In genomic region chr3:139099284-139099683, GRCm38 (mm10) we compare ENCODE assay signal across 22 mouse cellular contexts. TPM values are rescaled to one million over a fixed set of nuclear protein-coding genes. Genes with fewer than 3 reads are reported as not detected.
DNase-seq lines count a peak whose midpoint lies in the region; ATAC-seq and TF ChIP-seq lines count a peak whose summit lies in the region.
"Had no signal": no experiment of that assay in that cellular context is flagged by ENCODE, and none has a peak within 500 bp of the region (broad histone marks: within the 10 kb centered on the region; RNA-seq: fewer than 3 reads in every experiment).

No protein-coding gene starts in this region.

- no peak overlapping the region for H3K27ac ChIP-seq in liver, adult 2 months (replicated peaks; ENCODE audit: insufficient read depth, low read depth, low read length)
- no peak overlapping the region for H3K27ac ChIP-seq in liver, embryonic 11.5 days (ENCODE audit: low read depth, low read length)
- H3K27ac ChIP-seq: embryonic facial prominence, embryonic 13.5 days; embryonic facial prominence, embryonic 15.5 days; forebrain, embryonic 10.5 days; forebrain, embryonic 12.5 days had no signal

- H3K4me3 ChIP-seq in liver, adult 2 months (ENCODE audit: insufficient read depth, low read depth, low read length): no peak overlapping the region
- H3K4me3 ChIP-seq in liver, embryonic 11.5 days (ENCODE audit: low read depth, low read length): no peak overlapping the region
- H3K4me3 ChIP-seq: embryonic facial prominence, embryonic 13.5 days; embryonic facial prominence, embryonic 15.5 days; erythroblast, embryonic 14.5 days; forebrain, embryonic 10.5 days; forebrain, embryonic 12.5 days had no signal

- H3K9ac ChIP-seq in liver, adult 2 months (ENCODE audit: low read depth, low read length): no peak overlapping the region
- H3K9ac ChIP-seq in liver, embryonic 11.5 days (ENCODE audit: low read depth, low read length): no peak overlapping the region
- H3K9ac ChIP-seq: embryonic facial prominence, embryonic 13.5 days; embryonic facial prominence, embryonic 15.5 days; forebrain, embryonic 12.5 days had no signal

- no peaks in the 10 kb centered on the region for H3K27me3 ChIP-seq in liver, adult 2 months (ENCODE audit: control insufficient read depth, insufficient read depth, low read length)
- no peaks in the 10 kb centered on the region for H3K27me3 ChIP-seq in liver, embryonic 11.5 days (replicated peaks; ENCODE audit: control insufficient read depth, insufficient read depth, low read length)
- H3K27me3 ChIP-seq: embryonic facial prominence, embryonic 13.5 days; embryonic facial prominence, embryonic 15.5 days; forebrain, embryonic 12.5 days had no signal

- H3K4me1 ChIP-seq in liver, adult 2 months (ENCODE audit: control insufficient read depth, insufficient read depth, low read length): no peaks in the 10 kb centered on the region
- no peaks in the 10 kb centered on the region for H3K4me1 ChIP-seq in liver, embryonic 11.5 days (replicated peaks; ENCODE audit: control insufficient read depth, insufficient read depth, low read length)
- H3K4me1 ChIP-seq: embryonic facial prominence, embryonic 13.5 days; embryonic facial prominence, embryonic 15.5 days; forebrain, embryonic 10.5 days; forebrain, embryonic 12.5 days had no signal

- DNase-seq in liver, adult 2 months (ENCODE audit: extremely low read depth, low read depth, low spot score): peak; percentile 4
- no peak for DNase-seq in liver, embryonic 11.5 days (ENCODE audit: low spot score)
- no peak for DNase-seq in gastrocnemius, adult 8-10 months (ENCODE audit: low spot score in 2 of 2)
- DNase-seq in cerebellum, postnatal 14 days: no peak
- DNase-seq: adrenal gland, adult 2 months; adrenal gland, postnatal 10 days; adrenal gland, postnatal 25 days; cerebellum, adult 11 months; cerebellum, adult 18-20 months; cerebellum, adult 8-10 months; cerebellum, adult 9-11 months; cerebellum, postnatal 25 days; embryo, embryonic 11 days had no signal

- H3K79me2 ChIP-seq in liver, adult 2 months (ENCODE audit: control insufficient read depth, insufficient read depth, low read length): no peaks in the 10 kb centered on the region

- 92% methylated on average over 5 of the region's 5 CpGs for WGBS in liver, adult 2 months
- 86% methylated on average over 5 of the region's 5 CpGs for WGBS in liver, embryonic 11.5 days

- no peak for TF ChIP-seq CTCF in liver, adult 2 months (IDR thresholded peaks at IDR 0.05; ENCODE audit: low read depth, low read length)

- no peak for ATAC-seq in liver, embryonic 11.5 days (replicated peaks; ENCODE audit: low FRiP score)
- peak; percentile 93 for ATAC-seq in granulocyte monocyte progenitor cell, adult 5-6 weeks (replicated peaks; ENCODE audit: poor library complexity, severe bottlenecking)
- ATAC-seq in megakaryocyte progenitor cell, adult 5-6 weeks (replicated peaks; ENCODE audit: poor library complexity): peak; percentile 88
- ATAC-seq: forebrain, embryonic 14.5 days; forebrain, embryonic 16.5 days had no signal

- H3K9me3 ChIP-seq in liver, embryonic 11.5 days (ENCODE audit: control insufficient read depth, low read length): no peaks in the 10 kb centered on the region
- H3K9me3 ChIP-seq: embryonic facial prominence, embryonic 13.5 days; embryonic facial prominence, embryonic 15.5 days; forebrain, embryonic 10.5 days; forebrain, embryonic 12.5 days had no signal

- no peaks in the 10 kb centered on the region for H3K36me3 ChIP-seq in liver, adult 2 months (ENCODE audit: control insufficient read depth, insufficient read depth, low read length)
- no peaks in the 10 kb centered on the region for H3K36me3 ChIP-seq in liver, embryonic 11.5 days (ENCODE audit: control insufficient read depth, insufficient read depth, low read length)
- H3K36me3 ChIP-seq: embryonic facial prominence, embryonic 13.5 days; embryonic facial prominence, embryonic 15.5 days; forebrain, embryonic 10.5 days; forebrain, embryonic 12.5 days had no signal

- TF ChIP-seq POLR2A in liver, adult 2 months (IDR thresholded peaks at IDR 0.05; ENCODE audit: extremely low read depth, insufficient read depth, low read length): no peak

- no peak overlapping the region for H3K4me2 ChIP-seq in liver, embryonic 11.5 days
- H3K4me2 ChIP-seq: embryonic facial prominence, embryonic 13.5 days; embryonic facial prominence, embryonic 15.5 days; forebrain, embryonic 12.5 days had no signal

RNA-seq across cellular contexts. Expression of gene Rap1gds1, which starts 24.3 kb away (rescaled TPM):
- total RNA-seq in liver, adult 2 months (2014; rRNA removed): 13.9 and 16.6 TPM in 2 replicates
- polyA plus RNA-seq in liver, adult 2 months (2012; rRNA removed): 6.7 and 7.7 TPM in 2 replicates
- polyA plus RNA-seq in liver, embryonic 11.5 days (2014; fragmentation: Nextera tagmentation; extraction: Ambion mirVana): 44.1 and 50.0 TPM in 2 replicates
- total RNA-seq in granulocyte monocyte progenitor cell, adult 5-6 weeks (2014; fragmentation: Nextera tagmentation): 34.9 and 60.0 TPM in 2 replicates
- 25.2 and 26.2 TPM in 2 replicates for total RNA-seq in granulocyte monocyte progenitor cell, adult 5-6 weeks (2017)
- total RNA-seq in megakaryocyte progenitor cell, adult 5-6 weeks (2015): 51.6 and 57.5 TPM in 2 replicates
- total RNA-seq in megakaryocyte progenitor cell, adult 5-6 weeks (2017): 19.2 and 27.8 TPM in 2 replicates
- total RNA-seq in gastrocnemius, adult 8-10 months (2022): 10 to 100 TPM; 37.7 to 49.3 (median 41.0) TPM
